ENCODE assay signal across 17 mouse cellular contexts in the genomic region with DNA sequence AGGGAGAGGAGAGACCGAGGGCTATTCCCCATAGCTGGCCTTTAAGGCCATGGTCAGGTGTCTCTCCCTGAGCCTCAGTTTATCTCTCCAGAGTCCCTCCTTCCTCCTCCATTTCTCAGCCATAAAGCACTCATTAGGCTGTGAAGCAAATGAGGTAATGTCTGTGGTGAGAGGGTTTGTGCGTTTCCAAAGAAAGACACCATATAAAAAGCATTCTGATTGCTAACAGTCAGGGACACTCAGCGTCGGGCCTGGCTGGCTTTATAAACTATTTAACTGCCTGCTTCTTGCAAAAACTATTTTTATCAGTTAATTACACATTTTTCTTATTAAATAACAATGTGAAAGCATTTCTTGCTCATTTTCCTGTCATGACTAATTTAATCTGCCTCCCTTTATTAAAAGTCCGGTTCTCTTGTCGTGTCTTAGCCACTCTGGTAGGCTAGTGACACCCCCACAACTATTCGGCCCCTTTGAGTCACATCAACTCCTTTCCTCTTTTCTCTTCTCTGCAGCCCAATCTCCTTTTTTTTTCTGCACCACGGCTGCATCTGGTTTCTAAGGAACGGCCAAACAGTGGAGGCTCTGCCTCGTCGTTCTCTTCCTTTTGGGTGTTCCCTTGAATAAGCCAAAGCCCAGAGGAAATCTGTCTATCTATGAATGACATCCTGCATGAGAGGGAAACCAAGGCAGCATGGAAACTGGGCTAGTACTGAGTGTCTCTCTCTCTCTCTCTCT.
DNase-seq lines count a peak whose midpoint lies in the region; ATAC-seq lines count a peak whose summit lies in the region.
"Had no signal": no experiment of that assay in that cellular context is flagged by ENCODE, and none has a peak within 500 bp of the region (broad histone marks: within the 10 kb centered on the region; RNA-seq: fewer than 3 reads in every experiment).

No protein-coding gene starts in this region.

- no peaks in the 10 kb centered on the region for H3K9me3 ChIP-seq in heart, embryonic 12.5 days (replicated peaks)
- no peaks in the 10 kb centered on the region for H3K9me3 ChIP-seq in hindbrain, embryonic 15.5 days
- no peaks in the 10 kb centered on the region for H3K9me3 ChIP-seq in neural tube, embryonic 15.5 days (replicated peaks)
- H3K9me3 ChIP-seq: G1E had no signal

- WGBS in heart, embryonic 12.5 days, result 58% methylated on average over 11 of the region's 11 CpGs
- 46% methylated on average over 11 of the region's 11 CpGs for WGBS in hindbrain, embryonic 15.5 days
- 41% methylated on average over 11 of the region's 11 CpGs for WGBS in neural tube, embryonic 15.5 days

- H3K4me3 ChIP-seq in heart, embryonic 12.5 days, result no peak overlapping the region
- no peak overlapping the region for H3K4me3 ChIP-seq in hindbrain, embryonic 15.5 days
- no peak overlapping the region for H3K4me3 ChIP-seq in neural tube, embryonic 15.5 days (replicated peaks)

- H3K4me1 ChIP-seq in heart, embryonic 12.5 days (replicated peaks), result no peaks in the 10 kb centered on the region
- peaks cover 19% of the 10 kb centered on the region for H3K4me1 ChIP-seq in hindbrain, embryonic 15.5 days (replicated peaks)
- peaks cover 19% of the 10 kb centered on the region for H3K4me1 ChIP-seq in neural tube, embryonic 15.5 days

- ATAC-seq in heart, embryonic 12.5 days (ENCODE audit: insufficient number of reproducible peaks, low FRiP score), result no peak
- peak; percentile 32; the same call in 1 of the 2 replicates for ATAC-seq in hindbrain, embryonic 15.5 days (ENCODE audit: low FRiP score, low read depth)
- peak; percentile 26; the same call in 1 of the 2 replicates for ATAC-seq in neural tube, embryonic 15.5 days (ENCODE audit: low FRiP score)
- ATAC-seq: activated CD4-positive, CD25-positive, alpha-beta regulatory T cell, adult 4 months had no signal

- H3K27ac ChIP-seq in heart, embryonic 12.5 days (ENCODE audit: poor library complexity, severe bottlenecking), result no peak overlapping the region
- H3K27ac ChIP-seq in hindbrain, embryonic 15.5 days (replicated peaks), result peak overlapping the region; percentile 76
- peak overlapping the region; percentile 74 for H3K27ac ChIP-seq in neural tube, embryonic 15.5 days (replicated peaks)
- H3K27ac ChIP-seq: liver, embryonic 14.5 days had no signal

- H3K36me3 ChIP-seq in heart, embryonic 12.5 days, result no peaks in the 10 kb centered on the region
- no peaks in the 10 kb centered on the region for H3K36me3 ChIP-seq in hindbrain, embryonic 15.5 days
- no peaks in the 10 kb centered on the region for H3K36me3 ChIP-seq in neural tube, embryonic 15.5 days
- H3K36me3 ChIP-seq: G1E had no signal

- intact Hi-C loops in heart, postnatal 10 days (cut with DNase I), result no loop called here

- DNase-seq in heart, postnatal 10 days, result peak; percentile 4 to 8
- DNase-seq in right cerebral cortex, adult 2 months (ENCODE audit: low spot score in 2 of 2), result peak; percentile 34 to 39
- DNase-seq in right cerebral cortex, postnatal 36 days (ENCODE audit: low spot score in 2 of 2), result no peak
- DNase-seq in cerebellum, postnatal 25 days, result no peak
- no peak for DNase-seq in heart, adult 18-20 months
- DNase-seq: B cell, adult 2 months; cerebellum, adult 9-10 months; heart, postnatal 36 days; kidney, adult 18-20 months; lung, postnatal 36 days; thymus, postnatal 14 days had no signal

- H3K27me3 ChIP-seq in heart, embryonic 12.5 days (replicated peaks), result no peaks in the 10 kb centered on the region
- no peaks in the 10 kb centered on the region for H3K27me3 ChIP-seq in hindbrain, embryonic 15.5 days
- no peaks in the 10 kb centered on the region for H3K27me3 ChIP-seq in neural tube, embryonic 15.5 days (replicated peaks)

- no peak overlapping the region for H3K9ac ChIP-seq in heart, embryonic 12.5 days
- peak overlapping the region; percentile 11; the same call in 1 of the 2 replicates for H3K9ac ChIP-seq in hindbrain, embryonic 15.5 days
- 0 out of 2 replicates have a peak overlapping the region, but pooled peaks have one; percentile 26 for H3K9ac ChIP-seq in neural tube, embryonic 15.5 days (replicated peaks)
- H3K9ac ChIP-seq: liver, embryonic 14.5 days had no signal

- H3K4me2 ChIP-seq in heart, embryonic 12.5 days, result no peak overlapping the region
- peak overlapping the region; percentile 42 for H3K4me2 ChIP-seq in hindbrain, embryonic 15.5 days
- peak overlapping the region; percentile 45 for H3K4me2 ChIP-seq in neural tube, embryonic 15.5 days

Comparison
In these comparisons a context has a peak if more than half of its experiments do, and no peak if none do; other contexts are left out.
1. DNase-seq: peak in heart, postnatal 10 days (2 of 2) and right cerebral cortex, adult 2 months (2 of 2); none in right cerebral cortex, postnatal 36 days (0 of 2), cerebellum, postnatal 25 days (0 of 2) and heart, adult 18-20 months (0 of 2).